Mouse (Mus musculus) Muller cell, postnatal 12 days (primary cell): Measurements from ENCODE around the gene BC005537.
"Not testable (repeated sequence)": the region's sequence is repeated elsewhere in the genome, so short reads cannot be mapped to it uniquely, and the experiment has no call there.

ENCODE experiments used
- DNase-seq: peaks from one replicate; pipeline ENCODE4 v3.0.0-alpha.2; 2015; ENCODE audit errors: inconsistent ontology term

BC005537 gene

GRCm38 (mm10) chr13:24799925-24800673 is 1.4 kb upstream of the BC005537 start:
- DNase-seq: peak; percentile 65

- peak; percentile 99 for DNase-seq
Measured at GRCm38 (mm10) chr13:24800674-24801307, 666 bp upstream of the BC005537 start.

- DNase-seq: no peak
Measured at GRCm38 (mm10) chr13:24802131-24802691, 754 bp downstream of the BC005537 start.

- no peak for DNase-seq
Measured at GRCm38 (mm10) chr13:24803196-24803595, 1.7 kb downstream of the BC005537 start.

DNA sequence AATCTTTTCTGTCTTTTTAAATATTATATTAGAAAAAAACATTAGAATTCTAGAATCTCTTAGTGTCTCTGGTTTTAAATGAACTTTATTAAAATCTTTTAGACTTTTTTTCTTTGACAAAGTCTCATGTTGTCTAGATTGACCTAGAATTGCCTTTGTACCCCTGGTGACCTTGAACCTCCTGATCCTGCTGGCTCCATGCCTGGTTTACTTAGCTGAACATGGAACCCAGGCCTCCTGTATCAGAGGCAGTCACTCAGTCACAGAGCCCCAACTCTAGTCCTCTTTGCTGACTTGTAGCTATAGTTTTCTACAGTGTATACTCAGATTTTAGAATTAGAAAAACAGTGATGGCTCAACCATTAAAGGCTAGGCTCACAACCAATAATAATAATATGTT is 4.6 kb downstream of the BC005537 start:
- DNase-seq: no peak

- no peak for DNase-seq
Measured at GRCm38 (mm10) chr13:24812521-24812920, 11.1 kb downstream of the BC005537 start.

DNA sequence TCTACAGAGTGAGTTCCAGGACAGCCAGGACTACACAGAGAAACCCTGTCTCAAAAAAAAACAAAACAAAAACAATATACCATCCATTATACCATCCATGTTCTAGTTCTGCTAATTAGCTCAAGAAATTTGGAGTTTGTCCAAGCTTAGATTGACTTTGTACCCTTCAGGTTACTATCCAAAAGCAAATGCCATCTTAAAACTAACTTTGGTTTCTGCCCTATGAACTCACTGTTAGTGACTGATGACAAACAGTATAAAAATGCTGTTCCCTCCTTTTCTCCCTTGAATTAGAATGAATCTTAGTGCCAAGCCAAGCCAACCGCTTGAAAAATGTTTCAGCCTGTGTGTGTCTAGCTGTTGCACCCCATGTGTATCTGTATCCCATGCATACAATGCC is 13.2 kb downstream of the BC005537 start:
- DNase-seq: no peak

GRCm38 (mm10) chr13:24816125-24817092 is 15.0 kb downstream of the BC005537 start:
- no peak for DNase-seq

DNA sequence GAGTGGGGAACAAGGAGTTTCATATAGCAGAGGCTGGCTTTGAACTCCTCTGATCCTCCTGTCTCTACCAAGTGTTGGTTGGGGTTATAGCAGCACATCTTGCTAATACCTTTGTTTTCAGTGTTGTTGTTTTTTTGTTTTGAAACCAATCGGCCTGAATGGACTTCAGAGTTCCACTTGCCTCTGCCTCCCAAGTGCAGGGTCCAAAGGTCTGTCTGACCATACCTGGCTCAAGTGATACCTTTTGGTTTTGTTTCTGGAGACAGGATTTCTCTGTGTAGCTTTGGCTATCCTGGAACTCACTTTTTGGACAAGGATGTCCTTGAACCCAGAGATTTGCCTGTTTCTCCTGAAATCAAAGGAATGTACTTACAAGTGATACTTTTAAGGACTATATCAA is 18.5 kb downstream of the BC005537 start:
- DNase-seq: no peak

DNA sequence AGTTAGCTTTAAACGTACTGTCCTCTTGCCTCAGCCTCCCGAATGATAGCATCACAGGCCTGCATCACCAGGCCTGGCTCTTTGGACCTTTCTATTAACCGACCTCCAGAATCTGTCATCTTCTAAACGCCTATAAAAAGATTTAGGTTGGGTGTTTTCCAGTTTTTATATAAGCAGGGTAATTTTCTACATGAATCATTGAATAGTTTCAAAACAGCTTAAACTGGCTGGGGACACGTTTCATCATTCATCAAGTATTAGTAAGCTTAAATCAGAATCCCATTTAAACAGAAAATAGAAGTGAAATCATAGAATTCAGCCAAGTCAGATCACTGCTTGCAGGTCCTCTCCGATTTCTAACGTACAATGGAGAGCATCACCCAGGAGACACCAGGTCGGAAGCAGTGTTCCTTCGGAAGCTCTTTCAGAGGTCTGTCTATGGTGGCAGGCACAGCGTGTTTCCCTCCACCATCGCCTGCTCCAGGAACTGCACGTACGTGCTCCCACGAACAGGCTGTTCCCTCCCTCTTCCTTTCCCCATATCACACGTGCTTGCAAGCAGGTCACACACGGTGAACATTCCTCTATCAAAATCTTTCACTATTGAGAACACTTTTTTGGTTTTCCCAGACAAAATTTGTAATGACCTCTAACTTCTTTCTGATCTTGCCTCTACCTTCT is 21.3 kb downstream of the BC005537 start:
- DNase-seq: no peak

GRCm38 (mm10) chr13:24824647-24825046 is 23.2 kb downstream of the BC005537 start:
- DNase-seq: no peak

DNA sequence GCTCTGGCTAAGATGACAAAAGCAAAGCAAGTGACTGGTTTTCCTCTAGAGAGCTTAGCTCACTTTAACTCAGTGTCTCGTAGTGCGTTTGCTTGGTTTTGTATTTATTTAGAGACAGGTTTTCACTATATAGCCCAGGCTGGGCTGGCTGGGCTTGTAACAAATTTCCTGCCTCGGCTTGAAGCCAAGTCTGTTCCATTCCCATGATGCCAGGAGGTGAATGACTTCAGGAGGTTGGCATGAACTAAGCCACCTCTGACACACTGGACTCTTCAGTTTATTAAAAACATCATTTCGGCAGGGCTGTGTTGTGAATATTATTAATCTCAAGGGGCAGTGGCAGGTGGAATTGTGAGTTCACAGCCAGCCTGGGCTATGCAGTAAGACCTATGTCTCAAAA is 24.1 kb downstream of the BC005537 start:
- DNase-seq: no peak

- DNase-seq: no peak
Measured at GRCm38 (mm10) chr13:24826116-24826515, 24.7 kb downstream of the BC005537 start.

DNA sequence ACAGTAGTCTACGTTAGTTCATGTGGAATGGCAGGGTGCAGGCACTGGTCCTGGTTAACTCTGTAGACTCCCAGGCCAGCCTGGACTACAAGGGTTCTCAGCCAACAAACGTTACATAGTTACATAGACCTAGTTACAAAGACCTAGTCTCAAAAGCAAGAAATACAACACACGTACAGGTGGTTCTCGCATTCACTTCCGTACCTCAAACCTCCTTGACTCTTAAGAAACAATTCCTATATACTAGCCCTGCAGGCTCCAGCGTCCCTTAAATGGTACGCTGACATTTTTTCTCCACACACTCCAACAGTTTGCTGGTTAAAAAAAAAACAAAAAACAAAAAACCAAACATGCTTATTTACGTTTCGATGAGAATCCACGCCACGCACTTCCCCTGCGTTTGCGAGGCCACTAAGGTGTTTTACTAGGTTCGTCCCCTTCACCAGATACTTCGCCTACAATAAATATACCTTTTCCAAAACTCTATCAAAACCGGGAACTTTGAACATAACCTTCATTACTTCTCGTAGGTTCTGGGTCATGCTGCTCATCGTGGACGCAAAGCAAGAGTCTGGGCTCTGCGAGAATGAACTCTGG is 29.4 kb downstream of the BC005537 start:
- no peak for DNase-seq

- peak; percentile 99 for DNase-seq
Measured at GRCm38 (mm10) chr13:24831353-24832130, 30.1 kb downstream of the BC005537 start, which contains the start of the genes Acot13 and Tdp2. TSS of gene Acot13 (minus strand) at chr13:24831540. TSS of gene Tdp2 (plus strand) at chr13:24831679.

GRCm38 (mm10) chr13:24832131-24832810 is 30.8 kb downstream of the BC005537 start:
- DNase-seq: no peak

GRCm38 (mm10) chr13:24832811-24833155 is 31.3 kb downstream of the BC005537 start:
- DNase-seq: no peak

- DNase-seq: not testable (repeated sequence)
Measured at GRCm38 (mm10) chr13:24837765-24838164, 36.3 kb downstream of the BC005537 start.

GRCm38 (mm10) chr13:24839831-24840230 is 38.4 kb downstream of the BC005537 start:
- no peak for DNase-seq
